Mouse (Mus musculus): ENCODE data around the gene Pprc1.

Gene Pprc1

DNA sequence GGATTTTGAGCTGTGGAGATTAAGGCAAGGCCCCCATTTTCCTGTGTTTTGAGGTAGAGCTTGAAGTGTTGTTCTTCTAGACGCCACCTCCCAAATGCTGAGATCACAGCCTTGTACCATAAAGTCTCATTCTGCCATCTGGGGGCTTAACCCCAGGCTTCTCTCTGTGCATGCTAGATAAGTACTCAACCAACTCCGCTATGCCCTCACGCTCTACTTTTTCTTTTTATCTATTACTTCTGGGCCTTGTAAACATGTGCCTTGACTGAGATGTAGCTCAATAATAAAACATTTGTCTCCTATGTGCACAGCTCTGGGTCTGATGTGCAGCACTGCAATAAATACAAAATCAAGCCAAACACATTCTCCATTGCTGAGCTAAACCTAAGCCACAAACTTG is 74.8 kb downstream of the Pprc1 start:
- DNase-seq (ENCODE audit: low spot score): no peak

DNA sequence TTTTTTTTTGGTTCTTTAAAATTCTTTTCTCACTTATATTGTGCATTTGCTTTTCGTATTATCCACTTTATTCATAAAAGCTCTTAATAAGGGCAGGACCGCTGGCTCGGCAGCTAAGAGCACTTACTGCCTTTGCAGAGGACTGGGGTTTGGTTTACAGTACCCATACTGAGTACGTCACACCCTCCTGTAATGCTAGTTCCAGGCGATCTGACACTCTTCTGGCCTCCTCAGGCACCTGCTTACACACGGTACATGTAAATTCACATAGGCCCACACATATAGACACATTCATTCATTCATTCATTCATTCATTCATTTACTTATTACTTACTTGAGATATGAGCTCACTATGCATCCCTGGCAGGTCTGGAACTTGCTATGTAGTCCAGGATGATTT is 76.2 kb downstream of the Pprc1 start:
- DNase-seq (ENCODE audit: low spot score): no peak
